Mouse (Mus musculus) megakaryocyte, embryonic 14.5 days (primary cell): ENCODE data around the gene Ptgir.

Experiments used
- FLI1 ChIP-seq: IDR thresholded peaks from 2 replicates; pipeline ENCODE4 v1.6.1; 2012; ENCODE audit warnings: low read length, inconsistent platforms, mixed read lengths
- GATA1 ChIP-seq: IDR thresholded peaks from 3 replicates; pipeline ENCODE4 v1.6.1; 2012; ENCODE audit warnings: mixed read lengths, low read length, inconsistent platforms, borderline replicate concordance

GRCm38 (mm10) chr7:16873392-16873791 lies 32.9 kb upstream of the Ptgir start:
- no peak for TF ChIP-seq GATA1
- no peak for TF ChIP-seq FLI1
